Mouse (Mus musculus) central nervous system, embryonic 14 days (tissue): ENCODE results near the gene Kcnj4. TPM values are rescaled to one million over a fixed set of nuclear protein-coding genes. Genes with fewer than 3 reads are reported as not detected.

Experiments
- polyA plus RNA-seq: library from polyadenylated mRNA; depleted of rRNA; stranded (reverse); fragments of >200 nt; gene quantifications from 2 replicates; pipeline ENCODE4 v1.2.3, GENCODE M21; 2012; rRNA removed

Gene Kcnj4
- polyA plus RNA-seq: 0.36 and 0.53 TPM in 2 replicates

DNA sequence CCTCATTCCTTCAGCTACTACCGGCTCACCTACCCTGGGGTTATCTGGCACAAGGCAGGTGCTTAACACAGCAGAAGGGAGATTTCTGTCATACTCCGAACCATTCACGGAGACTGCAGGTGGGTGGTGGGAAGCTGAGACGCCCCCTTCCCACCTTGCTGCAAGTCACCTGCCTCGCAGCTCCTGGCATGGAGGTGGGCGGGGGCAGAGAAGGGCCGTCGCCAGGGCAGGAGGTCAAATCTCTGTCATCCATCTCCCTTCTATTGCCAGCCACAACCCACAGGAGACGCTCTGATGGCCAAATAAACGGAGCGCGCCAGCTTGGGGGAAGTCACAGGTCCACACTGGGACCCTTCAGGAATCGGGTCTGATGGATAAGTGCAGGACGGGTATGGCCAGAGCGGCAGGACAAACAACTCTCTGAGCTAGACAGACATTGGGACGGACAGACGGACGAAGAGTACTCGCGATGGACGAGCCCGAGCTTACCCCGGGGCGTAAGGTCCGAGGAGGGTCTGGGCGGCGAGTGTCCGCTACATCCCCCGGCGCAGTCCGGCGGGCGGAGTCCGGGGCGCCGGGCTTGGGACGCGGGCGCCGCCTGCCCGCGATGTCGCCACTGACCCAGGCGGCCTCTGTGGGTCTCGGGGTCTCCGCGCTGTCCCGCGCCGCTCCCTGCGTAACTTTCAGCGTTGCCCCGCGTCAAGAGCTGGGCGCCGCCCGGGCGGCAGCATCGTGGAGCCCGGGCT, at the start of gene Kcnj4:
Gene Kcnj4, minus strand, starts transcription at position 535 of the 746 bp plus-strand sequence.

GRCm38 (mm10) chr15:79546410-79547288, 41.6 kb upstream of the Kcnj4 start, which contains the start of gene Ddx17:
Gene Ddx17, minus strand, starts transcription at chr15:79546741.

DNA sequence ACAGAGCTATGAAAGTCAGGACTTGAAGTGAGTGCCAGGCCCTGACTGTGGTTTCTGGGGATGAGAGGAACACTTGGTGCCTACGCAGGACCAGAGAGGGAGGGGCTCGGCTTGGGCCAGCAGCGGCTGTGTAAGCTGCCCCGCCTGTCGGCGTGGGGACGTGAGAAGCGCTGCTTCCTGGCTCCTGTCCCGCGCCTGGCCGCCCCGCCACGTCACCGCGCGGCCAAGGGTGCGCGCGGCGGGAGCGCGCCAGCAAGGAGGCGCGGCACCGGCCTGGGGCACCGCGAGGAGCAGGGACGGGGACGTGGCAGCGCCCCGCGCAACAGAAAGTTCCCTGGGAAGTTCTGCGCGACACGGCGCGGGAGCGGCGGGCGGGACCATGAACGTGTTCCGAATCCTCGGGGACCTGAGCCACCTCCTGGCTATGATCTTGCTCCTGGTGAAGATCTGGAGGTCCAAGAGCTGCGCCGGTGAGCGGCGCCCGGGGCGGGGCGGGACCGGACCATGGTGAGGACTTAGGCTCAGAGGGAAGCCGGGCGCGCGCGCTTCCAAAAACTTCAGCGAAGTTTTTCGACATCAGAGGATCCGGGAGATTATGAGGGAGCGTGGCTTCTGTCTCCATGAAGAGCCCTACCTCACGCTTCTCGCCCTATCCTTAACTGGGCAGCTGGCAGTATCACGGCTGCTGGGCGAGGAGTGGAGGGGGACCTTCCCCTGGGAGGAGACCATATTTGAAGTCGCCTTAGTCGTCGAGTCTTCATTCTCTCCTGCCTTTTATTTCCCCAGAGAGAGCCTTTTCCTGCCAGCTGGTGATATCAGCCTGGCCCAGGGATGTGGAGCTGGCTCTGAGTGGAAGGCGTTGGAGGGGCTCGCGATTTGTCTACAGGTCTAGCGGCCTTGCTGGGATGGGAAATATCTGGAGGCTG, 11.4 kb upstream of the Kcnj4 start, which contains the start of gene Kdelr3:
Gene Kdelr3, plus strand, starts transcription at position 241 of the 926 bp plus-strand sequence.

DNA sequence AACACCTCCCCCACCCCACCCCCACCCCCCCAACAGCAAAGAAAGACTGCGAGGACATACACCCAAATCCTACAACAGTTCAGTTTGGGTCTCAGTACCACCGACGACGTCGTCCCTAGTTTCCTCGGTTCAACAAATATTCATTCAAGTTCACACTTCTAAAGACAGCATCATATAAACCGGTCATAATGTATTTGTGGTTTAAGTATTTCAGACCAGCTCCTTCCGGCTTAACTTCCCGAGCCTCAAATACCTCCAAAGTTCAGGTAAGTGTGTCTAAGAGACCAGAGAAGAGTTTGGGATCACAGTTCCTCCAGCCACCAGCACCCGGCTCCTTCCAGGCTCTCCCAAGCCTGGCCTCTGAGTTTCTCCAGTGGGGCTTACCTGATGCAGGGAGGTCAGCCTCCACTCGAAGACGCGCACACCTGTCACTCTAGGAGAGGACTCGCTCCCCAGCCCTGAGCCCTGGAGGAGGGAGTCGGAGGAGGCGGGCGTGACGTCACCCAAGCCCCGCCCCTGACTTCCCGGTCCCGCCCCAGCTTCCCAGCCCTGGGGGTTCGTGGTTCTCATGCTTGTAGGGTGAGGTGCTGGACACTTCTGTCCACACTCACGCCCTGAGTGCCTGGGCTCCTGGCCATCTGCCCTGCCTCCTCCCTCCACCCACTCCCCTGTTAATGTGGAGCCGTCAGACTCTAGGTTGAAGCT, 49.8 kb downstream of the Kcnj4 start, which contains the start of gene Csnk1e:
Gene Csnk1e, minus strand, starts transcription at position 461 of the 705 bp plus-strand sequence.

Other genes starting within 250 kb of the Kcnj4 start
- gene Baiap2l2, start 219.7 kb downstream of the Kcnj4 start, polyA plus RNA-seq: 1.6 and 1.7 TPM in 2 replicates
- 99.6 and 99.9 TPM in 2 replicates for gene Pla2g6, start 176.9 kb downstream of the Kcnj4 start, polyA plus RNA-seq
- gene Maff, start 158.6 kb downstream of the Kcnj4 start, polyA plus RNA-seq: 3.2 and 3.7 TPM in 2 replicates
- gene Tmem184b, start 101.7 kb downstream of the Kcnj4 start, polyA plus RNA-seq: 48.8 and 63.0 TPM in 2 replicates
- gene Csnk1e, start 49.7 kb downstream of the Kcnj4 start, polyA plus RNA-seq: 351 and 357 TPM in 2 replicates
- 11.9 and 34.4 TPM in 2 replicates for gene Kdelr3, start 11.2 kb upstream of the Kcnj4 start, polyA plus RNA-seq
- gene Ddx17, start 41.5 kb upstream of the Kcnj4 start, polyA plus RNA-seq: 804 and 850 TPM in 2 replicates
- gene Dmc1, start 99.9 kb upstream of the Kcnj4 start, polyA plus RNA-seq: 5.2 and 6.8 TPM in 2 replicates
- gene Fam227a, start 153.7 kb upstream of the Kcnj4 start, polyA plus RNA-seq: 27.0 and 29.2 TPM in 2 replicates
- 40.1 and 45.6 TPM in 2 replicates for gene Cby1, start 154.0 kb upstream of the Kcnj4 start, polyA plus RNA-seq
- gene Tomm22, start 165.6 kb upstream of the Kcnj4 start, polyA plus RNA-seq: 105 and 118 TPM in 2 replicates
- gene Josd1, start 182.7 kb upstream of the Kcnj4 start, polyA plus RNA-seq: 30.5 and 32.9 TPM in 2 replicates
- gene Gtpbp1, start 185.6 kb upstream of the Kcnj4 start, polyA plus RNA-seq: 48.9 and 49.8 TPM in 2 replicates
- gene Sun2, start 237.3 kb upstream of the Kcnj4 start, polyA plus RNA-seq: 43.2 and 47.2 TPM in 2 replicates